Mouse (Mus musculus): ENCODE measurements around the gene Gm49320.

GRCm38 (mm10) chr8:4193588-4193894, 45.1 kb upstream of the Gm49320 start:
- no peak for TF ChIP-seq POLR2A (IDR thresholded peaks at IDR 0.05; ENCODE audit: control insufficient read depth, extremely low read depth, insufficient read depth, low read length, poor library complexity)
- TF ChIP-seq CTCF (IDR thresholded peaks at IDR 0.05; ENCODE audit: borderline replicate concordance, control insufficient read depth, extremely low read depth, insufficient read depth, low read length, poor library complexity) = no peak

Data from thymus, adult 2 months (tissue).